Mouse (Mus musculus) MEL (cell line): ENCODE measurements at regions not wholly inside any gene's neighbourhood (a gene's known extent, or its start where the extent isn't known, plus 50 kb on each side); places are given as distances from the start of the nearest gene placed in this dataset.

Experiments used
- DNase-seq: peaks from one replicate; pipeline ENCODE4 v3.0.0; 2011; ENCODE audit warnings: low read depth, low spot score
- H3K27ac ChIP-seq: 2 replicates; pipeline ENCODE4 v1.5.1; 2012; ENCODE audit warnings: low read depth, mild to moderate bottlenecking, control low read depth, low read length, moderate library complexity; ENCODE audit not compliant: control insufficient read depth
- H3K27me3 ChIP-seq, 2 experiments: fragments of 150-350 bp in 1 of 2; sonication (generic) in 1 of 2; 2 replicates each; pipeline ENCODE4 v1.6.1; 2012; ENCODE audit warnings: low read length in 2 of 2, mild to moderate bottlenecking in 2 of 2, improper control_type of control experiment in 1 of 2, moderate library complexity in 1 of 2; ENCODE audit not compliant: insufficient read depth in 2 of 2, control insufficient read depth in 1 of 2
- H3K36me3 ChIP-seq, 2 experiments: 2 replicates each; pipeline ENCODE4 v1.6.1; 2012 to 2014; ENCODE audit warnings: low read length in 2 of 2, improper control_type of control experiment in 1 of 2, inconsistent platforms in 1 of 2, mild to moderate bottlenecking in 1 of 2; ENCODE audit not compliant: insufficient read depth in 2 of 2, control insufficient read depth in 1 of 2
- H3K4me1 ChIP-seq, 2 experiments: fragments of 150-350 bp in 1 of 2; sonication (generic) in 1 of 2; 2 replicates each; pipeline ENCODE4 v1.6.1; 2012; ENCODE audit warnings: low read length in 2 of 2, improper control_type of control experiment in 1 of 2, mild to moderate bottlenecking in 1 of 2; ENCODE audit not compliant: insufficient read depth in 2 of 2, control insufficient read depth in 1 of 2
- H3K4me3 ChIP-seq, 2 experiments: fragments of 150-350 bp in 1 of 2; sonication (generic) in 1 of 2; 2 replicates each; pipeline ENCODE4 v1.5.1; 2012; ENCODE audit warnings: low read depth in 2 of 2, low read length in 2 of 2, mild to moderate bottlenecking in 2 of 2, moderate library complexity in 2 of 2, control low read depth in 1 of 2, improper control_type of control experiment in 1 of 2; ENCODE audit not compliant: control insufficient read depth in 1 of 2, insufficient read depth in 1 of 2
- H3K79me2 ChIP-seq: 2 replicates; pipeline ENCODE4 v1.6.1; 2012; ENCODE audit warnings: mild to moderate bottlenecking, low read length, moderate library complexity; ENCODE audit not compliant: control insufficient read depth, poor library complexity, insufficient read depth
- H3K9ac ChIP-seq: 2 replicates; pipeline ENCODE4 v1.6.1; 2012; ENCODE audit warnings: low read depth, mild to moderate bottlenecking, control low read depth, low read length, moderate library complexity; ENCODE audit not compliant: control insufficient read depth, poor library complexity, severe bottlenecking
- H3K9me3 ChIP-seq: fragments of 150-350 bp; sonication (generic); replicated peaks from 2 replicates; pipeline ENCODE4 v1.6.1; 2012; ENCODE audit warnings: mild to moderate bottlenecking, low read length, improper control_type of control experiment, moderate library complexity; ENCODE audit not compliant: insufficient read depth
- CHD1 ChIP-seq: IDR thresholded peaks from 2 replicates; pipeline ENCODE4 v1.6.1; 2012; ENCODE audit warnings: low read depth, mild to moderate bottlenecking, inconsistent platforms, low read length, improper control_type of control experiment
- CHD2 ChIP-seq: IDR thresholded peaks from 2 replicates; pipeline ENCODE4 v1.6.1; 2011; ENCODE audit warnings: low read length, improper control_type of control experiment
- HCFC1 ChIP-seq: IDR thresholded peaks from 2 replicates; pipeline ENCODE4 v1.6.1; 2012; ENCODE audit warnings: low read depth, mild to moderate bottlenecking, inconsistent platforms, low read length, improper control_type of control experiment, moderate library complexity
- KAT2A ChIP-seq: conservative IDR thresholded peaks from 2 replicates; pipeline ENCODE4 v1.6.1; 2012; ENCODE audit warnings: low read depth, low read length, improper control_type of control experiment, inconsistent platforms
- MAX ChIP-seq: IDR thresholded peaks from 2 replicates; pipeline ENCODE4 v1.6.1; 2011; ENCODE audit warnings: low read length, improper control_type of control experiment
- MEF2A ChIP-seq: IDR thresholded peaks from 2 replicates; pipeline ENCODE4 v1.6.1; 2014; ENCODE audit warnings: low read depth, mild to moderate bottlenecking, inconsistent platforms, low read length, improper control_type of control experiment; ENCODE audit not compliant: poor library complexity, insufficient replicate concordance, severe bottlenecking; ENCODE audit errors: extremely low read depth
- MYC ChIP-seq: IDR thresholded peaks from 2 replicates; pipeline ENCODE4 v1.6.1; 2011; ENCODE audit warnings: low read depth, mild to moderate bottlenecking, low read length, improper control_type of control experiment, moderate library complexity
- POLR2A ChIP-seq, 2 experiments: IDR thresholded peaks; 2 replicates each; pipeline ENCODE4 v1.6.1; 2011 to 2012; ENCODE audit warnings: low read length in 2 of 2, mild to moderate bottlenecking in 2 of 2, control low read depth in 1 of 2, improper control_type of control experiment in 1 of 2, low read depth in 1 of 2, moderate library complexity in 1 of 2; ENCODE audit not compliant: control insufficient read depth in 1 of 2, insufficient read depth in 1 of 2, poor library complexity in 1 of 2
- RCOR1 ChIP-seq: IDR thresholded peaks from 2 replicates; pipeline ENCODE4 v1.6.1; 2012; ENCODE audit warnings: low read depth, mild to moderate bottlenecking, inconsistent platforms, low read length, improper control_type of control experiment
- TAL1 ChIP-seq: IDR thresholded peaks from 2 replicates; pipeline ENCODE4 v1.6.1; 2012; ENCODE audit warnings: mild to moderate bottlenecking, inconsistent platforms, low read length, moderate library complexity, mixed read lengths
- TBP ChIP-seq: IDR thresholded peaks from 2 replicates; pipeline ENCODE4 v1.8.0; 2011; ENCODE audit warnings: low read depth, low read length, improper control_type of control experiment
- TCF12 ChIP-seq: IDR thresholded peaks from 2 replicates; pipeline ENCODE4 v1.6.1; 2014; ENCODE audit warnings: low read depth, mild to moderate bottlenecking, inconsistent platforms, low read length, improper control_type of control experiment, moderate library complexity
- UBTF ChIP-seq: IDR thresholded peaks from 2 replicates; pipeline ENCODE4 v1.6.1; 2012; ENCODE audit warnings: low read depth, mild to moderate bottlenecking, inconsistent platforms, low read length, improper control_type of control experiment, moderate library complexity, borderline replicate concordance; ENCODE audit not compliant: insufficient read depth
- USF1 ChIP-seq: IDR thresholded peaks from 2 replicates; pipeline ENCODE4 v1.6.1; 2014; ENCODE audit warnings: low read depth, mild to moderate bottlenecking, inconsistent platforms, low read length, improper control_type of control experiment, moderate library complexity
- USF2 ChIP-seq, 2 experiments: IDR thresholded peaks; 2 replicates each; pipeline ENCODE4 v1.6.1; 2011 to 2012; ENCODE audit warnings: improper control_type of control experiment in 2 of 2, low read length in 2 of 2, borderline replicate concordance in 1 of 2, inconsistent platforms in 1 of 2, low read depth in 1 of 2, mild to moderate bottlenecking in 1 of 2; ENCODE audit not compliant: insufficient read depth in 1 of 2
- ZMIZ1 ChIP-seq: IDR thresholded peaks from 2 replicates; pipeline ENCODE4 v1.6.1; 2012; ENCODE audit warnings: low read depth, mild to moderate bottlenecking, inconsistent platforms, low read length, improper control_type of control experiment, moderate library complexity
- ZNF384 ChIP-seq: IDR thresholded peaks from 2 replicates; pipeline ENCODE4 v1.6.1; 2012; ENCODE audit warnings: low read depth, mild to moderate bottlenecking, inconsistent platforms, low read length, improper control_type of control experiment

GRCm38 (mm10) chr8:26437571-26437970 lies 318.2 kb downstream of the Gm45692 start:
- Histone ChIP-seq H3K36me3 (no peaks in the 10 kb centered on the region), H3K9me3 (no peaks in the 10 kb centered on the region), H3K27me3 (no peaks in the 10 kb centered on the region), H3K79me2 (no peaks in the 10 kb centered on the region), H3K9ac (no peak overlapping the region), H3K27ac (no peak overlapping the region), H3K4me1 (no peaks in the 10 kb centered on the region), H3K4me3 (no peak overlapping the region)
- DNase-seq: no peak
- TF ChIP-seq ZNF384 (no peak), MAX (no peak), USF1 (no peak), HCFC1 (no peak), CHD1 (no peak), TCF12 (no peak)

GRCm38 (mm10) chr8:26438246-26438862 lies 319.0 kb downstream of the Gm45692 start:
- no peak overlapping the region for H3K4me3 ChIP-seq
- no peak overlapping the region for H3K9ac ChIP-seq
- no peaks in the 10 kb centered on the region for H3K4me1 ChIP-seq
- no peaks in the 10 kb centered on the region for H3K36me3 ChIP-seq
- H3K79me2 ChIP-seq: no peaks in the 10 kb centered on the region
- no peaks in the 10 kb centered on the region for H3K27me3 ChIP-seq
- no peak for TF ChIP-seq MAX
- no peak for TF ChIP-seq RCOR1
- TF ChIP-seq ZMIZ1: no peak
- TF ChIP-seq USF2 (IDR thresholded peaks at IDR 0.05; ENCODE audit: borderline replicate concordance in 1 of 2, insufficient read depth in 1 of 2, low read depth in 1 of 2, low read length in 2 of 2): no peak
- no peak for TF ChIP-seq USF1
- no peak for TF ChIP-seq TCF12
- TF ChIP-seq MEF2A: no peak
- no peak for TF ChIP-seq UBTF
- no peak for TF ChIP-seq CHD2
- no peak for TF ChIP-seq KAT2A
- no peak for TF ChIP-seq POLR2A (IDR thresholded peaks at IDR 0.05; ENCODE audit: control insufficient read depth in 1 of 2, insufficient read depth in 1 of 2, low read depth in 1 of 2, low read length in 2 of 2, poor library complexity in 1 of 2)
- TF ChIP-seq MYC: no peak
- no peak for TF ChIP-seq TAL1
- no peak for TF ChIP-seq TBP
- TF ChIP-seq, all 39 proteins: peak for 0
- H3K27ac ChIP-seq: no peak overlapping the region
- DNase-seq: no peak
- no peaks in the 10 kb centered on the region for H3K9me3 ChIP-seq
